Mouse (Mus musculus) liver, adult 2 months (tissue): ENCODE measurements at regions not wholly inside any gene's neighbourhood (a gene's known extent, or its start where the extent isn't known, plus 50 kb on each side); places are given as distances from the start of the nearest gene placed in this dataset.

Source experiments
- CTCF ChIP-seq: fragments of 200-500 bp; IDR thresholded peaks from 2 replicates; pipeline ENCODE4 v1.5.1; 2011; ENCODE audit warnings: low read depth, low read length, control low read depth
- POLR2A ChIP-seq: fragments of 200-500 bp; IDR thresholded peaks from 2 replicates; pipeline ENCODE4 v1.6.1; 2011; ENCODE audit warnings: low read length, control low read depth; ENCODE audit not compliant: insufficient read depth; ENCODE audit errors: extremely low read depth

DNA sequence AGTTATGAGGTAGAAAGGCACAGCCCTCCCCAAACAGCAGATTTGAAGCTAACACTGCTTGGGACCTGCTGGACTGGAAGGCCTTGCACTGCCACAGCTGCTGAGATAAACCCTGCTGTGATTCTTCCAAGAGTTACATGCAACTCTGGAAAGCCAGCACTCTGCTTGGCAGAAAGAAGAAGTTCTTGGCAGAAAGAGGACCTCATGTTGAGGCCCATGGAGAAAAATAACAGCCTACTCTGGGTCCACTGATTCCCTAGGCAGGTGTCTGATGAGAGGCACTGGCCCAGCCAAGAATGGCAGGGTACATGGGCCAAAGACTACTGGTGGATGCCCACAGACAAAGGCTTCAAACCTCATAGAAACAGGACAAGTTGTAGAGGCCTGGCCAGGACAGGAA lies 714.0 kb upstream of the Igfbp3 start:
- TF ChIP-seq POLR2A (no peak), CTCF (no peak)
